Mouse (Mus musculus) spleen, adult 2 months (tissue): ENCODE results near the gene Ppp1r16b.

ENCODE experiments used
- CTCF ChIP-seq: fragments of 200-500 bp; IDR thresholded peaks from 2 replicates; pipeline ENCODE4 v1.5.1; 2011; ENCODE audit warnings: mild to moderate bottlenecking, inconsistent platforms; ENCODE audit not compliant: insufficient read depth, insufficient read length, insufficient replicate concordance; ENCODE audit errors: extremely low read depth
- POLR2A ChIP-seq: fragments of 200-500 bp; IDR thresholded peaks from 2 replicates; pipeline ENCODE4 v1.6.1; 2011; ENCODE audit warnings: low read depth, low read length, inconsistent platforms

DNA sequence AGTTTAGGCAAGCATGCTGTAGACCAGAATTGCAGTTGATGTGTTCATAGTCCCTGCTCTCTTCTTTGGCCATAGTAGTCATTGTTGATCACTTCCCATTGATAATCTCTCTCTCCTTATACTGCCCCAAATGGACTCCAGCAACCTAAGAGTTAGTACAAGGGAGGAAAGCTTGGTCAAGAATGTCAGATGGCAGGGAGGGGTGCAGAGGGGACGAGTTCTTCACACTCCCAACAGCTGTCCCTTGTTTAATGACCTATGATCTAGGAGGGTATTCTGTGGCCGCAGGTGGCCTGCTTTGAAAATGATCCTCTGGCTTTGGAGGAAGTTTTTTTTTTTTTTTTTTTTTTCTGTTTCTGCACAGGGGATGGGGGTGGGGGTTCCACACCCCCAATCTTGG lies 21.2 kb downstream of the Ppp1r16b start:
- no peak for TF ChIP-seq POLR2A
- TF ChIP-seq CTCF = no peak
